Mouse (Mus musculus) kidney, adult 2 months (tissue): Measurements from ENCODE around the gene Dlgap1. TPM values are rescaled to one million over a fixed set of nuclear protein-coding genes. Genes with fewer than 3 reads are reported as not detected.

Experiments used
- DNase-seq: peaks from one replicate; pipeline ENCODE4 v3.0.0; 2021
- H3K27ac ChIP-seq: fragments of 200-500 bp; 2 replicates; pipeline ENCODE4 v1.5.1; 2012; ENCODE audit warnings: low read depth, low read length, control low read depth, inconsistent platforms; ENCODE audit not compliant: insufficient read depth
- H3K27me3 ChIP-seq: fragments of 200-500 bp; replicated peaks from 2 replicates; pipeline ENCODE4 v1.6.1; 2012; ENCODE audit warnings: mild to moderate bottlenecking, moderate library complexity, low read length, inconsistent platforms; ENCODE audit not compliant: control insufficient read depth, insufficient read depth
- H3K36me3 ChIP-seq: fragments of 200-500 bp; 2 replicates; pipeline ENCODE4 v1.6.1; 2012; ENCODE audit warnings: mild to moderate bottlenecking, moderate library complexity, low read length, inconsistent platforms; ENCODE audit not compliant: control insufficient read depth, insufficient read depth
- H3K4me1 ChIP-seq: fragments of 200-500 bp; 2 replicates; pipeline ENCODE4 v1.6.1; 2011; ENCODE audit warnings: low read length; ENCODE audit not compliant: control insufficient read depth, insufficient read depth
- H3K4me3 ChIP-seq: fragments of 200-500 bp; 2 replicates; pipeline ENCODE4 v1.5.1; 2011; ENCODE audit warnings: mild to moderate bottlenecking, low read depth, low read length, control low read depth; ENCODE audit not compliant: insufficient read depth
- CTCF ChIP-seq: fragments of 200-500 bp; conservative IDR thresholded peaks from 2 replicates; pipeline ENCODE4 v1.5.1; 2011; ENCODE audit warnings: low read depth, mild to moderate bottlenecking, control low read depth, low read length, moderate library complexity, mixed read lengths; ENCODE audit not compliant: insufficient read depth, insufficient read length
- POLR2A ChIP-seq: fragments of 200-500 bp; IDR thresholded peaks from one replicate; pipeline ENCODE4 v1.6.1; 2011; ENCODE audit warnings: low read depth, low read length, control low read depth
- WGBS: fragments of 180-500 bp; shearing (Covaris S2); methylation state at CpG from one replicate; pipeline ENCODE4 v1.1.7; 2018; 5-methylcytosine and 5-hydroxymethylcytosine counted together
- polyA plus RNA-seq: library from polyadenylated mRNA; depleted of rRNA; stranded (reverse); fragments of >200 nt; gene quantifications from 2 replicates; pipeline ENCODE4 v1.2.3, GENCODE M21; 2012

Dlgap1 gene
- polyA plus RNA-seq, 1 experiment = 0.55 TPM

DNA sequence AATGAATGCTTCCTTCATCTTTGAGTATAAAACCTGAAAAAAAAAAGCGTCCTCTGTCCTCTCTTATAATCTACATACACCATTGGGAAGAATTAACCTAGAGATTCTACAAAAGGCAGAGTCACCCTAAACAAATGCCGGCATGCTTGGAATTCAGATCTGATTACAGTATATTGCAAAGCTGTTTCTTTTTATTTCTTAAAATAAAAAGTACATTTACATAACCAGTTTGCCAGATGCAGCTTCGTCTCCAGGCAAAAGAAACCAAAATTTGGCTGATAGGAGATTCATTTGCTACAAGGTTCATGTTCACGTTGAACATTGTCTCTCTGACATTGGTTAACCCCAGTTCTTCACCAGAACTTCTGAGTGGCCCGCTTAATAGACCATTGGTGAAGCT is 347.5 kb downstream of the Dlgap1 start:
- no peak for DNase-seq
- no peak for TF ChIP-seq POLR2A
- TF ChIP-seq CTCF = no peak
- 82% methylated on average over 5 of the region's 5 CpGs for WGBS

DNA sequence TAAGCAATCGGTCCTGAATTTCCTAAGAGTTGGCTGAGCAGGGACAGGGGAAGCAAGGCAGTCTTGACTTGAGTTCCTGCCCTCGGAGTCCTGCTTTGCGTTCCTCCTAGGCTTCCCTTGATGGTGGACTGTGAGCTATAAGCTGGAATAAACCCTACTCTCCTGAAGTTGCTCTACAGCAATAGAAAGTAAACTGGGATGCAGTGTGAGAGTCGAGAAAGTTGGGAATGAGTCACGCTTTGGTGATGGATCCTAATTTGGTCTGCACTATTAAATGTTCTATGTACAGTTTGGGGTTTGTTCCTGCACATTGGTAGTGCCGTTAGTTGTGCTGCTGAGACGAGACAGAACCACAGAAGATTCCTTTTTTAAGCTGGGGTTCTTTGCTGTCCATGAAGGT is 348.9 kb downstream of the Dlgap1 start:
- DNase-seq = no peak
- Histone ChIP-seq H3K27me3 (no peaks in the 10 kb centered on the region), H3K4me1 (no peaks in the 10 kb centered on the region), H3K36me3 (no peaks in the 10 kb centered on the region), H3K4me3 (no peak overlapping the region), H3K27ac (no peak overlapping the region)
- TF ChIP-seq CTCF (no peak), POLR2A (no peak)
- 87% methylated on average over 7 of the region's 7 CpGs for WGBS

More for the DNA sequence above, 347.5 kb downstream of the Dlgap1 start:
- H3K4me1 ChIP-seq = no peaks in the 10 kb centered on the region
- H3K36me3 ChIP-seq = no peaks in the 10 kb centered on the region
- H3K27me3 ChIP-seq = no peaks in the 10 kb centered on the region
- H3K4me3 ChIP-seq = no peak overlapping the region
- H3K27ac ChIP-seq = no peak overlapping the region

DNA sequence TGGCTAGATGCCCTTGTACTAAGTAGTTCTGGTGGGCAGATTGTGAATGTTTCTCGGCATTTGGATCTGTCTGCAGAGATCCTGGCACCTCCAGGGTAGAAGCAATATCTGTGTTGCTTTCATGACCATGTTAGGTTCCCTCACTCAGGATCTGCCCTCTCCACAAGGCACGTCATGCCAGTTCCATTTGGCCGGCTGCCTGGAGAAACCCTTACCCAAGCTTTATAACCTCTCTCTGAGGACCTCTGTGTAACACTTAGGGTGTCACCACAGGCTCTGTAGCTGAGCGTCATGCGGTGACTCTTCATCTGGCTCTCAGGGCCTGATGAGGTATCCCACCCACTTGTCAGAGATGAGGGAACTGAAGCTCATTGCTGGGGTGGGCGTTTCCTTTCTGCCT is 353.1 kb downstream of the Dlgap1 start:
- no peak overlapping the region for H3K4me3 ChIP-seq
- WGBS = 74% methylated on average over 6 of the region's 6 CpGs
- no peak overlapping the region for H3K27ac ChIP-seq
- no peaks in the 10 kb centered on the region for H3K27me3 ChIP-seq
- DNase-seq = no peak
- TF ChIP-seq CTCF (no peak), POLR2A (no peak)
- H3K36me3 ChIP-seq = no peaks in the 10 kb centered on the region
- no peaks in the 10 kb centered on the region for H3K4me1 ChIP-seq

DNA sequence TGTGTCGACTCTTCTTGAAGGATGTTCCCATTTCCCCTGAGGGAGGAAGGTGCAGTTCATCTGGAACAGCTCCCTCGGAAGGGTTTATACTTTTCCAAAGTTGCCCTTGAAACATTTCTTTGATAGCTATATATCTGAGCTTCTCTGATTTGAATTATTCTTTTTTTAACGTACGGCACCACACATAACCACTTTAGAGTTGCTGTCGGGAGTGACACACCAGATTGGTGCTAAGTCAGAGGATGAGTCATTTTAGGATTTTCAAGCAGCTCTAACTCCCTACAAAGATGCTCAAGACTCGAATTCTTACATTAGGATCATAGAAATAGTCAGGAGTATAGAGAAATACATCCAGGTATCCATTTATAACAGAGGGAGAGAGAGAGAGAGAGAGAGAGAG is 364.6 kb downstream of the Dlgap1 start:
- Histone ChIP-seq H3K36me3 (no peaks in the 10 kb centered on the region), H3K27me3 (no peaks in the 10 kb centered on the region), H3K4me1 (no peaks in the 10 kb centered on the region), H3K27ac (no peak overlapping the region), H3K4me3 (no peak overlapping the region)
- DNase-seq = no peak
- WGBS = 75% methylated on average over 6 of the region's 6 CpGs
- TF ChIP-seq POLR2A (no peak), CTCF (no peak)

DNA sequence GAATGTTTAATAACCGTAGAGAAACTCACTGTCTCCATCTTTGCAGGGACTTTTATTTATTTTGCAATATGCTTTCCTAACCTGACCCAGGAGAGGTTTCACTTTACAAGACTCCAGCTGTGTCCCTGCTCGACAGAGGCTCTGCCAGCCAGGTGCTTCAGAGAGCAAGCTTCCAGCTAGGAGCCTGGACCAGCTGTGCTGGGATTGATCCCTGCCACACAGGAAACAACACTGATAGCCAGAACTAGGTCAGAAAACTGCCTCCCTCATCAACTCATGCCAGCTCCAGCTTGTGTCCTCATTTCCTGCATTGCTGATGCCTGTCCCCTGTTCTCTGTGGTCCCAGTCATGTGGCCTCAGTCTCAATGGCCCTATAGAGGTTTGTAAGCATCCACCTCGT is 365.3 kb downstream of the Dlgap1 start:
- no peak for DNase-seq
- H3K4me3 ChIP-seq = no peak overlapping the region
- no peaks in the 10 kb centered on the region for H3K27me3 ChIP-seq
- H3K27ac ChIP-seq = no peak overlapping the region
- H3K4me1 ChIP-seq = no peaks in the 10 kb centered on the region
- TF ChIP-seq CTCF = no peak
- no peak for TF ChIP-seq POLR2A
- 31% methylated on average over 3 of the region's 3 CpGs for WGBS
- no peaks in the 10 kb centered on the region for H3K36me3 ChIP-seq

DNA sequence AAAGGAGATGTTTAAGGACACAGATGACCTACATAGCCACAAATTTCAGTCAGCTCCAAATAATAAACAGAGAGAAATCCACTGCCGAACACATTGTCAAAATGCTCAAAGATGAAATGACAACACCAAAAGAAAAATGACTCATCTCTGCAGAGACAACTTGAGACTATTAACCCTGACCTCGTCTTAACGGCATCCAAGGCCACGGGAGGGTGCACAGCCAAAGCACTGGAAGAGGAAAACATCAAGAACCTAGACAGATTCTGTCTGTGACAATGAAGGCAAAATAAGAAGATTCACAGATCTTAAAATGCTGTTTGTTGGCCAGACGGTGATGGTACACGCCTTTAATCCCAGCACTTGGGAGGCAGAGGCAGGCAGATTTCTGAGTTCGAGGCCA is 370.9 kb downstream of the Dlgap1 start:
- DNase-seq = no peak
- H3K36me3 ChIP-seq = no peaks in the 10 kb centered on the region
- no peaks in the 10 kb centered on the region for H3K4me1 ChIP-seq
- no peak for TF ChIP-seq CTCF
- TF ChIP-seq POLR2A = no peak
- no peaks in the 10 kb centered on the region for H3K27me3 ChIP-seq
- H3K4me3 ChIP-seq = no peak overlapping the region
- no peak overlapping the region for H3K27ac ChIP-seq
- 79% methylated on average over 7 of the region's 7 CpGs for WGBS

DNA sequence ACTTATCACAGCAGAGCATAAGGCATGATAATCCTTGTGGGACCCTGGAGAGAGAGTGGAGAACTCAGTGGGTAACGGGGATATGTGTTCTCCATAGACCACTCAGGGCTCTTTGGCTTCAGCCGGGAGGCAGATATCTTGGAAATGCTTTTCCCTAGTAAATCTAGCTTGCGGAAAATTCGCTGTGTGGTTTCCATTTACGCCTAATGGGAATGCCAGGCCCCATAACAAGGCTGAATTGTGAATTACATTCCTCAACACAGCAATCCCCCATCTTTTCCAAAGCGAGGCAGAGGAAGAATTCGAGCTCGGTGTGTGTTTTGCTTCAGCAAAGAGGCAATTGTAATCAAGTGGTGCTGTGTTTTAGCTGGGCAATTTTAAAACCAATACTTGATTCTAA is 372.4 kb downstream of the Dlgap1 start:
- no peaks in the 10 kb centered on the region for H3K27me3 ChIP-seq
- H3K27ac ChIP-seq = no peak overlapping the region
- DNase-seq = no peak
- TF ChIP-seq POLR2A = no peak
- TF ChIP-seq CTCF = no peak
- H3K4me1 ChIP-seq = no peaks in the 10 kb centered on the region
- H3K4me3 ChIP-seq = no peak overlapping the region
- H3K36me3 ChIP-seq = no peaks in the 10 kb centered on the region
- whole genome bisulfite sequencing = 63% methylated on average over 8 of the region's 8 CpGs

DNA sequence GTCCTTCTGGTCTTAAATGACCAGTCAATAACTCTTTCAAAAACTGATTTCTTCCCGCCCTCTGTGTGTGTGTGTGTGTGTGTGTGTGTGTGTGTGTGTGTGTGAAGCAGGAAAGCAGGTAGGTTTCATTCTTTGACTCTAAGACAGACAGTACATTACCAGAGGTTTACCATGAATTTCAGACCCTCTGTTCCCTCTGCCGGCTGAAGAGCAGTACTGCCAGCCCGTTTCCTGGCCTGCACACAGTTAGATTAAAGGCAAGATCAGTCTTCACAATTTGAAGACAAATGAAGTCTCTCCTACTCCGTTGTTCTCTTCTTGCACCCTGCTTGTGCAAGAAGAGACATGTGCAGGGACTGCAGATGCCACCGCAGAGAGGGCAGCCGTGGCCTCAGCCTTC is 373.0 kb downstream of the Dlgap1 start:
- TF ChIP-seq POLR2A (no peak), CTCF (peak; percentile 39; the same call in 1 of the 2 replicates)
- no peaks in the 10 kb centered on the region for H3K4me1 ChIP-seq
- no peaks in the 10 kb centered on the region for H3K36me3 ChIP-seq
- no peak overlapping the region for H3K27ac ChIP-seq
- H3K27me3 ChIP-seq = no peaks in the 10 kb centered on the region
- no peak overlapping the region for H3K4me3 ChIP-seq
- DNase-seq = no peak
- WGBS = 73% methylated on average over 6 of the region's 6 CpGs
